28 mouse cellular contexts compared by ENCODE assay signal in genomic region chr5:133833217-133833616, GRCm38 (mm10).
"Had no signal": no experiment of that assay in that cellular context is flagged by ENCODE, and none has a peak within 500 bp of the region (broad histone marks: within the 10 kb centered on the region; RNA-seq: fewer than 3 reads in every experiment).

No protein-coding gene starts in this region.

- H3K27ac ChIP-seq: embryonic facial prominence, embryonic 10.5 days; embryonic facial prominence, embryonic 12.5 days; embryonic facial prominence, embryonic 13.5 days; embryonic facial prominence, embryonic 15.5 days; forebrain, embryonic 10.5 days; forebrain, embryonic 12.5 days; forebrain, embryonic 13.5 days; forebrain, embryonic 15.5 days; gastrocnemius, adult 2 months; heart, adult 2 months had no signal

- H3K4me1 ChIP-seq: embryonic facial prominence, embryonic 15.5 days; forebrain, embryonic 12.5 days; forebrain, embryonic 13.5 days; forebrain, embryonic 15.5 days had no signal

- H3K9ac ChIP-seq: embryonic facial prominence, embryonic 12.5 days; embryonic facial prominence, embryonic 13.5 days; embryonic facial prominence, embryonic 15.5 days; forebrain, embryonic 12.5 days; forebrain, embryonic 13.5 days; forebrain, embryonic 15.5 days; forebrain, postnatal 0 days had no signal

- ATAC-seq: forebrain, embryonic 13.5 days; forebrain, embryonic 14.5 days; forebrain, embryonic 15.5 days; forebrain, embryonic 16.5 days; forebrain, postnatal 0 days had no signal

- DNase-seq: cerebellum, adult 2 months; cerebellum, adult 8-10 months; cerebellum, adult 9-10 months; cerebellum, adult 9-11 months; cerebellum, postnatal 10 days; cerebellum, postnatal 14 days; cerebellum, postnatal 25 days; cerebellum, postnatal 36 days; embryo, embryonic 11 days; forebrain, postnatal 0 days; gastrocnemius, adult 2 months; gastrocnemius, postnatal 10 days; gastrocnemius, postnatal 14 days; gastrocnemius, postnatal 25 days; gastrocnemius, postnatal 36 days; heart, adult 18-20 months; heart, adult 2 months had no signal

- H3K36me3 ChIP-seq: embryonic facial prominence, embryonic 10.5 days; embryonic facial prominence, embryonic 12.5 days; embryonic facial prominence, embryonic 13.5 days; embryonic facial prominence, embryonic 15.5 days; forebrain, embryonic 10.5 days; forebrain, embryonic 12.5 days; forebrain, embryonic 15.5 days had no signal

- H3K9me3 ChIP-seq: embryonic facial prominence, embryonic 10.5 days; embryonic facial prominence, embryonic 12.5 days; embryonic facial prominence, embryonic 13.5 days; embryonic facial prominence, embryonic 15.5 days; forebrain, embryonic 10.5 days; forebrain, embryonic 12.5 days; forebrain, embryonic 13.5 days; forebrain, embryonic 15.5 days had no signal

- H3K4me2 ChIP-seq: embryonic facial prominence, embryonic 12.5 days; embryonic facial prominence, embryonic 13.5 days; embryonic facial prominence, embryonic 15.5 days; forebrain, embryonic 12.5 days; forebrain, embryonic 13.5 days; forebrain, embryonic 15.5 days had no signal

- H3K27me3 ChIP-seq: embryonic facial prominence, embryonic 12.5 days; embryonic facial prominence, embryonic 13.5 days; embryonic facial prominence, embryonic 15.5 days; forebrain, embryonic 12.5 days; forebrain, embryonic 13.5 days; forebrain, embryonic 15.5 days had no signal

- H3K4me3 ChIP-seq: embryonic facial prominence, embryonic 10.5 days; embryonic facial prominence, embryonic 12.5 days; embryonic facial prominence, embryonic 13.5 days; embryonic facial prominence, embryonic 15.5 days; erythroblast, embryonic 14.5 days; forebrain, embryonic 10.5 days; forebrain, embryonic 12.5 days; forebrain, embryonic 13.5 days; forebrain, embryonic 15.5 days; gastrocnemius, adult 2 months; heart, adult 2 months had no signal
